8 mouse cellular contexts compared by ENCODE assay signal in genomic region chr12:69790530-69791505, GRCm38 (mm10). TPM values are rescaled to one million over a fixed set of nuclear protein-coding genes. Genes with fewer than 3 reads are reported as not detected.
DNase-seq lines count a peak whose midpoint lies in the region; ATAC-seq and TF ChIP-seq lines count a peak whose summit lies in the region.

Gene Cdkl1, minus strand, starts transcription at chr12:69791267.

- no peaks in the 10 kb centered on the region for H3K36me3 ChIP-seq in erythroblast, embryonic 14.5 days (ENCODE audit: control insufficient read depth)
- H3K36me3 ChIP-seq in heart, embryonic 11.5 days (ENCODE audit: control insufficient read depth, insufficient read depth, low read length) = no peaks in the 10 kb centered on the region
- H3K36me3 ChIP-seq in kidney, embryonic 14.5 days (ENCODE audit: control insufficient read depth, insufficient read depth, low read length) = no peaks in the 10 kb centered on the region
- H3K36me3 ChIP-seq in midbrain, embryonic 16.5 days (ENCODE audit: control insufficient read depth, insufficient read depth, low read length) = no peaks in the 10 kb centered on the region

- 3% methylated on average over 45 of the region's 45 CpGs for WGBS in heart, embryonic 11.5 days (ENCODE audit: insufficient replicate concordance)
- 2% methylated on average over 45 of the region's 45 CpGs for WGBS in kidney, embryonic 14.5 days
- WGBS in midbrain, embryonic 16.5 days = 2% methylated on average over 45 of the region's 45 CpGs

- peak within 1 kb of the TSS; percentile 73 for H3K9ac ChIP-seq in heart, embryonic 11.5 days (ENCODE audit: low read depth, low read length)
- peak within 1 kb of the TSS; percentile 63 for H3K9ac ChIP-seq in kidney, embryonic 14.5 days (ENCODE audit: low read depth, low read length)
- H3K9ac ChIP-seq in midbrain, embryonic 16.5 days (ENCODE audit: low read depth, low read length) = peak within 1 kb of the TSS; percentile 70

- peak; percentile 37 for DNase-seq in CD4-positive helper T cell, adult 2 months (ENCODE audit: low read depth, low spot score)
- DNase-seq in brain, embryonic 14.5 days (ENCODE audit: low read depth) = peak; percentile 73
- peak; percentile 88 for DNase-seq in liver
- peak; percentile 73 to 76 for DNase-seq in spleen, postnatal 14 days (ENCODE audit: low spot score in 2 of 2)

- H3K4me2 ChIP-seq in heart, embryonic 11.5 days = peak within 1 kb of the TSS; percentile 100
- H3K4me2 ChIP-seq in kidney, embryonic 14.5 days (replicated peaks; ENCODE audit: low read depth, low read length) = peak within 1 kb of the TSS; percentile 99
- peak within 1 kb of the TSS; percentile 68 for H3K4me2 ChIP-seq in midbrain, embryonic 16.5 days (ENCODE audit: low read length)

- H3K4me1 ChIP-seq in erythroblast, embryonic 14.5 days (ENCODE audit: control insufficient read depth) = peaks cover 64% of the 10 kb centered on the region
- peaks cover 4% of the 10 kb centered on the region for H3K4me1 ChIP-seq in heart, embryonic 11.5 days (ENCODE audit: control insufficient read depth, insufficient read depth, low read length)
- H3K4me1 ChIP-seq in kidney, embryonic 14.5 days (ENCODE audit: control insufficient read depth, insufficient read depth, low read length) = peaks cover 11% of the 10 kb centered on the region; the same call in 1 of the 2 replicates
- H3K4me1 ChIP-seq in midbrain, embryonic 16.5 days (ENCODE audit: control insufficient read depth, insufficient read depth, low read length) = no peaks in the 10 kb centered on the region; the same call in 1 of the 2 replicates

- H3K27me3 ChIP-seq in erythroblast, embryonic 14.5 days (ENCODE audit: control insufficient read depth) = peaks cover 79% of the 10 kb centered on the region
- peaks cover 6% of the 10 kb centered on the region for H3K27me3 ChIP-seq in heart, embryonic 11.5 days (ENCODE audit: control insufficient read depth, insufficient read depth, low read length)
- H3K27me3 ChIP-seq in kidney, embryonic 14.5 days (ENCODE audit: control insufficient read depth, insufficient read depth, low read length) = peaks cover 8% of the 10 kb centered on the region
- H3K27me3 ChIP-seq in midbrain, embryonic 16.5 days (ENCODE audit: control insufficient read depth, insufficient read depth, low read depth, low read length) = no peaks in the 10 kb centered on the region

- no peak for TF ChIP-seq POLR2A in brain, embryonic 14.5 days (IDR thresholded peaks at IDR 0.05; ENCODE audit: borderline replicate concordance, extremely low read depth, insufficient read depth, insufficient read length, poor library complexity, severe bottlenecking)

- peak within 1 kb of the TSS; percentile 66 for H3K4me3 ChIP-seq in erythroblast, embryonic 14.5 days (replicated peaks)
- H3K4me3 ChIP-seq in heart, embryonic 11.5 days (ENCODE audit: low read depth, low read length) = peak within 1 kb of the TSS; percentile 64
- H3K4me3 ChIP-seq in kidney, embryonic 14.5 days (ENCODE audit: low read length) = peak within 1 kb of the TSS; percentile 55
- H3K4me3 ChIP-seq in midbrain, embryonic 16.5 days (ENCODE audit: low read depth, low read length) = peak within 1 kb of the TSS; percentile 50

- H3K27ac ChIP-seq in heart, embryonic 11.5 days (ENCODE audit: low read depth, low read length) = no peak within 1 kb of the TSS
- H3K27ac ChIP-seq in kidney, embryonic 14.5 days (ENCODE audit: low read depth, low read length) = 0 out of 2 replicates have a peak within 1 kb of the TSS, but pooled peaks have one; percentile 24
- H3K27ac ChIP-seq in midbrain, embryonic 16.5 days (ENCODE audit: low read length) = peak within 1 kb of the TSS; percentile 63

- ATAC-seq in heart, embryonic 11.5 days (replicated peaks; ENCODE audit: insufficient number of reproducible peaks, low FRiP score, low TSS enrichment) = peak; percentile 95
- peak; percentile 95 for ATAC-seq in kidney, embryonic 14.5 days (ENCODE audit: low FRiP score, low TSS enrichment)
- peak; percentile 85 for ATAC-seq in midbrain, embryonic 16.5 days

- TF ChIP-seq CTCF in brain, embryonic 14.5 days (IDR thresholded peaks at IDR 0.05; ENCODE audit: borderline replicate concordance, extremely low read depth, insufficient read depth, insufficient read length) = no peak

- no peaks in the 10 kb centered on the region for H3K9me3 ChIP-seq in erythroblast, embryonic 14.5 days (ENCODE audit: control insufficient read depth, low read length)
- H3K9me3 ChIP-seq in heart, embryonic 11.5 days (replicated peaks; ENCODE audit: control insufficient read depth, low read length) = no peaks in the 10 kb centered on the region
- no peaks in the 10 kb centered on the region for H3K9me3 ChIP-seq in kidney, embryonic 14.5 days (ENCODE audit: control insufficient read depth, low read length)
- H3K9me3 ChIP-seq in midbrain, embryonic 16.5 days (replicated peaks; ENCODE audit: control insufficient read depth, low read length, poor library complexity, severe bottlenecking) = no peaks in the 10 kb centered on the region

RNA-seq across cellular contexts. Expression of gene Cdkl1, which starts in this region (rescaled TPM):
- polyA plus RNA-seq in brain, embryonic 14.5 days (2012; rRNA removed) = 2.2 and 3.4 TPM in 2 replicates
- 0.08 and 0.10 TPM in 2 replicates for polyA plus RNA-seq in erythroblast, embryonic 14.5 days (2012)
- 3.8 and 5.2 TPM in 2 replicates for polyA plus RNA-seq in heart, embryonic 11.5 days (2014; fragmentation: Nextera tagmentation; extraction: Ambion mirVana)
- 11.6 and 20.7 TPM in 2 replicates for polyA plus RNA-seq in kidney, embryonic 14.5 days (2014; fragmentation: Nextera tagmentation; extraction: Ambion mirVana)
- polyA plus RNA-seq in midbrain, embryonic 16.5 days (2015; fragmentation: Nextera tagmentation; extraction: Ambion mirVana) = 10.4 and 13.7 TPM in 2 replicates

Comparison
In these comparisons a context has a peak if more than half of its experiments do, and no peak if none do; other contexts are left out.
1. DNase-seq: peak in every context shown above with its lines; median percentile 88 in liver; 74 in spleen, postnatal 14 days; 73 in brain, embryonic 14.5 days; 37 in CD4-positive helper T cell, adult 2 months.